Mouse (Mus musculus) myocyte (in vitro differentiated cells): ENCODE results near the gene Uggt1.

Experiments
- E2F4 ChIP-seq: IDR thresholded peaks from one replicate; pipeline ENCODE4 v1.6.1; 2011; ENCODE audit warnings: mild to moderate bottlenecking, control low read depth, moderate library complexity; ENCODE audit not compliant: insufficient read depth
- MAX ChIP-seq: IDR thresholded peaks from one replicate; pipeline ENCODE4 v1.6.1; 2011; ENCODE audit warnings: low read depth, mild to moderate bottlenecking, control low read depth
- MYOD1 ChIP-seq, 3 experiments: IDR thresholded peaks; one replicate each; pipeline ENCODE4 v1.6.1; 2011; ENCODE audit warnings: control low read depth in 2 of 3, low read depth in 2 of 3, mild to moderate bottlenecking in 2 of 3, moderate library complexity in 1 of 3; ENCODE audit not compliant: insufficient read length in 2 of 3, control insufficient read depth in 1 of 3
- MYOG ChIP-seq, 3 experiments: IDR thresholded peaks; one replicate each; pipeline ENCODE4 v1.6.1; 2011; ENCODE audit warnings: control low read depth in 2 of 3, low read depth in 2 of 3, mild to moderate bottlenecking in 2 of 3; ENCODE audit not compliant: insufficient read length in 2 of 3, control insufficient read depth in 1 of 3, insufficient read depth in 1 of 3
- POLR2A ChIP-seq: IDR thresholded peaks from one replicate; pipeline ENCODE4 v1.6.1; 2011; ENCODE audit warnings: low read depth, mild to moderate bottlenecking, control low read depth, moderate library complexity; ENCODE audit not compliant: insufficient read length
- POLR2AphosphoS2 ChIP-seq: IDR thresholded peaks from one replicate; pipeline ENCODE4 v1.6.1; 2011; ENCODE audit warnings: low read depth, control low read depth; ENCODE audit not compliant: insufficient read length
- REST ChIP-seq: IDR thresholded peaks from one replicate; pipeline ENCODE4 v1.6.1; 2011; ENCODE audit warnings: mild to moderate bottlenecking, control low read depth, moderate library complexity; ENCODE audit not compliant: insufficient read depth, insufficient read length
- TCF12 ChIP-seq: IDR thresholded peaks from one replicate; pipeline ENCODE4 v1.6.1; 2011; ENCODE audit warnings: mild to moderate bottlenecking, control low read depth; ENCODE audit not compliant: poor library complexity, insufficient read depth, severe bottlenecking
- USF1 ChIP-seq: IDR thresholded peaks from one replicate; pipeline ENCODE4 v1.6.1; 2011; ENCODE audit warnings: low read depth, mild to moderate bottlenecking, control low read depth, moderate library complexity

GRCm38 (mm10) chr1:36118061-36118685, 126.3 kb downstream of the Uggt1 start:
- TF ChIP-seq POLR2A (no peak), MYOD1 (IDR thresholded peaks at IDR 0.05; ENCODE audit: control insufficient read depth in 1 of 3, insufficient read length in 2 of 3, low read depth in 2 of 3) (no peak), E2F4 (no peak), MYOG (IDR thresholded peaks at IDR 0.05; ENCODE audit: control insufficient read depth in 1 of 3, insufficient read depth in 1 of 3, insufficient read length in 2 of 3, low read depth in 2 of 3) (no peak), POLR2AphosphoS2 (no peak), MAX (no peak), REST (no peak), TCF12 (no peak), USF1 (no peak)
